Mouse (Mus musculus) liver, embryonic 14.5 days (tissue): ENCODE measurements around the gene 4930544D05Rik.

Source experiments
- CTCF ChIP-seq: IDR thresholded peaks from 2 replicates; pipeline ENCODE4 v1.5.1; 2016; ENCODE audit warnings: antibody characterized with exemption, low read depth, control low read depth
- EP300 ChIP-seq: IDR thresholded peaks from 2 replicates; pipeline ENCODE4 v1.6.1; 2016; ENCODE audit warnings: antibody characterized with exemption, low read depth

DNA sequence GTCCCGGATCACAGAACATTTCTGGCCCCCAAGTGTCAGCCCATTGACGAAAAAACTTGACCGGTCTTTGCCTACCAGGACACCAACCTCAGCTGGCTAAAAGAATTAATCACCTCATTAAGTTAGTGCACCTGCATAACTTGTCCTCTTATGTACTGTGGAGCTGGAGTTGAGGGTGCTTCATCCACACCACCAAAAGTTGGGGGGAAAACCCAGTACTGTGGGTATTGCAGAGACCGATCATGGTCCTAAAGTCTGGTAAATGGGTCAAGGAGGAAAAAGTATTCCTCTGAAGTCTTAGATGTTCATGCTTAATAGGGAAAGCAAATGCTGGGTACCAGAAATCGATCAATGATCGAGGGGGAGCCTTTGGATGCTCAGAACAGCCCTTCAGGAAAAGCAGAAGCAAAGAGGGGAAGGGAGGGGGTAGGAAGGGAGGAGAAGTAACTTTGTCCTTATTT, 37.3 kb downstream of the 4930544D05Rik start:
- TF ChIP-seq CTCF (no peak), EP300 (no peak)
